Mouse (Mus musculus) monocyte, adult 5-6 weeks (primary cell): ENCODE data around the gene Setd6. TPM values are rescaled to one million over a fixed set of nuclear protein-coding genes. Genes with fewer than 3 reads are reported as not detected.

ENCODE experiments used
- total RNA-seq: library from RNA; stranded (forward); fragments of 200-1000, 200-491, 200-594 nt; gene quantifications from 3 replicates; pipeline ENCODE4 v1.2.3, GENCODE M21; 2017

The Setd6 gene
- total RNA-seq, 1 experiment from 2014 or later, result 28.3 TPM

Other genes with a start within 250 kb of the Setd6 start
- 16.8 to 25.0 TPM (median 22.7 TPM) in 3 replicates for gene Csnk2a2, start 225.8 kb upstream of the Setd6 start, total RNA-seq
- not detected in 3 replicates for gene Ccdc113, start 181.8 kb upstream of the Setd6 start, total RNA-seq
- gene Prss54, start 139.5 kb upstream of the Setd6 start, total RNA-seq, result not detected in 3 replicates
- 9.5 to 14.5 TPM (median 10.2 TPM) in 3 replicates for gene Gins3, start 82.4 kb upstream of the Setd6 start, total RNA-seq
- not detected in 3 replicates for gene Ndrg4, start 38.9 kb upstream of the Setd6 start, total RNA-seq
- 101 to 184 TPM (median 103 TPM) in 3 replicates for gene Cnot1, start 91.6 kb downstream of the Setd6 start, total RNA-seq
- 118 to 151 TPM (median 147 TPM) in 3 replicates for gene Sap18b, start 109.5 kb downstream of the Setd6 start, total RNA-seq
- gene Slc38a7, start 137.7 kb downstream of the Setd6 start, total RNA-seq, result 5.0 to 16.9 TPM (median 5.9 TPM) in 3 replicates
- gene Got2, start 172.7 kb downstream of the Setd6 start, total RNA-seq, result 31.7 to 47.7 TPM (median 45.7 TPM) in 3 replicates